Mouse (Mus musculus): ENCODE data around the gene Snapin. TPM values are rescaled to one million over a fixed set of nuclear protein-coding genes. Genes with fewer than 3 reads are reported as not detected.

Snapin gene
- polyA plus RNA-seq, 1 experiment = 42.2 TPM

DNA sequence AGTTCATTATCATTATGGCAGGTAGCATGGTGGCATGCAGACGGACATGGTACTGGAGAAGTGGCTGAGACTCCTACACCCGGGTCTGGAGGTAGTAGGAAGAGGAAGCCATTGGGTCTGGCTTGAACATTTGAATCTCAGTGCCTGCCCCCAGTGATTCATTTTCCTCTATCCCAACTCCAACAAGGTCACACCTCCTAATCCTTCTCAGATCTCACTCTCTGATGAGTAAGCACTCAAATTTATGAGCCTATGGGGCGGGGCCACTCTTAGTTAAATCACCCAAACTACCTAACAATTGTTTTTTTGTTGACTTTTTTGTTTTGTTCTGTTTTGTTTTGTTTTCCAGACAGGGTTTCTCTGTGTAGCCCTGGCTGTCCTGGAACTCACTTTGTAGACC lies 46.9 kb downstream of the Snapin start:
- Histone ChIP-seq H3K36me3 (ENCODE audit: control insufficient read depth, insufficient read depth, low read length) (no peaks in the 10 kb centered on the region), H3K27me3 (ENCODE audit: control insufficient read depth, insufficient read depth, low read length) (no peaks in the 10 kb centered on the region), H3K4me1 (ENCODE audit: control insufficient read depth, insufficient read depth, low read length) (peaks cover 15% of the 10 kb centered on the region), H3K4me3 (ENCODE audit: control insufficient read depth, low read depth, low read length) (no peak overlapping the region), H3K27ac (ENCODE audit: control insufficient read depth, insufficient read depth, low read depth, low read length) (no peak overlapping the region)
- no peak for TF ChIP-seq POLR2A (IDR thresholded peaks at IDR 0.05; ENCODE audit: control insufficient read depth, low read depth, low read length)
- TF ChIP-seq CTCF (IDR thresholded peaks at IDR 0.05; ENCODE audit: control insufficient read depth, insufficient read depth, insufficient replicate concordance, low read depth, low read length) = no peak

DNA sequence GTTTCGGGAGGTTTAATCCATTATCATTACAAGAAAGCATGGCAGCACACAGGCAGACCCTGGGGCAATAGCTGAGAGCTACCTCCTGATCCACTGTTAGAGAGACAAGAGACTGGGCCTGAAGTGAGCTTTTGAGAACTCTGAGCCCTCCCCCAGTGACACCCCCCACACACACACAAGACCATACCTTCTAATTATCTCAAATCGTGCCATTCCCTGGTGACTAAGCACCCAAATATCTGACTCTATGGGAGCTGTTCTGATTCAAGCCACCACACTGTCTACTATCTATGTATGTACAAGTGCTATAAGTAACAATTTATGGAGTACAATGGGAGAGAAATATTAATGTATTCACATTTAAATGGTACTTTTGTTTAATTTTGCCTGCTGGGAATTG lies 50.1 kb downstream of the Snapin start:
- peaks cover under 1% of the 10 kb centered on the region for H3K4me1 ChIP-seq (ENCODE audit: control insufficient read depth, insufficient read depth, low read length)
- H3K27me3 ChIP-seq (ENCODE audit: control insufficient read depth, insufficient read depth, low read length) = no peaks in the 10 kb centered on the region
- no peaks in the 10 kb centered on the region for H3K36me3 ChIP-seq (ENCODE audit: control insufficient read depth, insufficient read depth, low read length)
- H3K27ac ChIP-seq (ENCODE audit: control insufficient read depth, insufficient read depth, low read depth, low read length) = no peak overlapping the region
- TF ChIP-seq CTCF (IDR thresholded peaks at IDR 0.05; ENCODE audit: control insufficient read depth, insufficient read depth, insufficient replicate concordance, low read depth, low read length) = no peak
- no peak for TF ChIP-seq POLR2A (IDR thresholded peaks at IDR 0.05; ENCODE audit: control insufficient read depth, low read depth, low read length)
- no peak overlapping the region for H3K4me3 ChIP-seq (ENCODE audit: control insufficient read depth, low read depth, low read length)

Other genes with a start within 250 kb of the Snapin start
- 305 and 322 TPM in 2 replicates for gene Creb3l4, start 247.5 kb downstream of the Snapin start, polyA plus RNA-seq (2012; rRNA removed)
- gene Slc39a1, start 242.9 kb downstream of the Snapin start, polyA plus RNA-seq (2012; rRNA removed) = 22.5 and 27.4 TPM in 2 replicates
- gene Crtc2, start 236.9 kb downstream of the Snapin start, polyA plus RNA-seq (2012; rRNA removed) = 25.1 and 33.7 TPM in 2 replicates
- gene Dennd4b, start 225.8 kb downstream of the Snapin start, polyA plus RNA-seq (2012; rRNA removed) = 25.7 and 30.5 TPM in 2 replicates
- 26.2 and 34.5 TPM in 2 replicates for gene Gatad2b, start 197.9 kb downstream of the Snapin start, polyA plus RNA-seq (2012; rRNA removed)
- 17.9 and 18.9 TPM in 2 replicates for gene Slc27a3, start 101.1 kb downstream of the Snapin start, polyA plus RNA-seq (2012; rRNA removed)
- gene Ints3, start 57.4 kb downstream of the Snapin start, polyA plus RNA-seq (2012; rRNA removed) = 18.3 and 19.1 TPM in 2 replicates
- gene Npr1, start 25.2 kb downstream of the Snapin start, polyA plus RNA-seq (2012; rRNA removed) = 54.5 and 64.8 TPM in 2 replicates
- 30.8 and 33.2 TPM in 2 replicates for gene Ilf2, start 14.9 kb downstream of the Snapin start, polyA plus RNA-seq (2012; rRNA removed)
- 51.5 and 53.5 TPM in 2 replicates for gene Chtop, start 18.5 kb upstream of the Snapin start, polyA plus RNA-seq (2012; rRNA removed)
- gene S100a1, start 23.4 kb upstream of the Snapin start, polyA plus RNA-seq (2012; rRNA removed) = 16.8 and 17.6 TPM in 2 replicates
- gene S100a13, start 23.4 kb upstream of the Snapin start, polyA plus RNA-seq (2012; rRNA removed) = 2.9 and 3.2 TPM in 2 replicates
- 0.76 TPM in 1 of 2 replicates, not detected in the other for gene S100a14, start 35.8 kb upstream of the Snapin start, polyA plus RNA-seq (2012; rRNA removed)
- 2.9 and 7.7 TPM in 2 replicates for gene S100a16, start 46.2 kb upstream of the Snapin start, polyA plus RNA-seq (2012; rRNA removed)
- not detected in 2 replicates for gene S100a3, start 69.5 kb upstream of the Snapin start, polyA plus RNA-seq (2012; rRNA removed)
- gene S100a2, start 99.2 kb upstream of the Snapin start, polyA plus RNA-seq (2012; rRNA removed) = not detected in 2 replicates
- not detected in 2 replicates for gene Gm42674, start 110.9 kb upstream of the Snapin start, polyA plus RNA-seq (2012; rRNA removed)
- 0.96 and 1.9 TPM in 2 replicates for gene S100a4, start 112.7 kb upstream of the Snapin start, polyA plus RNA-seq (2012; rRNA removed)
- not detected in 2 replicates for gene S100a5, start 117.5 kb upstream of the Snapin start, polyA plus RNA-seq (2012; rRNA removed)
- 13.0 and 20.8 TPM in 2 replicates for gene S100a6, start 121.8 kb upstream of the Snapin start, polyA plus RNA-seq (2012; rRNA removed)
- 0.07 TPM in 1 of 2 replicates, not detected in the other for gene S100a7a, start 163.0 kb upstream of the Snapin start, polyA plus RNA-seq (2012; rRNA removed)
- gene S100a8, start 177.9 kb upstream of the Snapin start, polyA plus RNA-seq (2012; rRNA removed) = not detected in 2 replicates
- not detected in 2 replicates for gene S100a9, start 204.7 kb upstream of the Snapin start, polyA plus RNA-seq (2012; rRNA removed)
- 3.1 and 3.3 TPM in 2 replicates for gene Pglyrp4, start 235.9 kb upstream of the Snapin start, polyA plus RNA-seq (2012; rRNA removed)

All from testis, adult 2 months (tissue).